Mouse (Mus musculus) heart, adult 2 months (tissue): Measurements from ENCODE around the gene Tas1r2. TPM values are rescaled to one million over a fixed set of nuclear protein-coding genes. Genes with fewer than 3 reads are reported as not detected.
A peak's percentile ranks its signal among the peaks of the same experiment; 100 is the strongest.

Source experiments
- DNase-seq, 2 experiments: peaks; one replicate each; pipeline ENCODE4 v3.0.0; 2021
- H3K27ac ChIP-seq: fragments of 200-600 bp; 2 replicates; pipeline ENCODE4 v1.8.1; 2022
- H3K27me3 ChIP-seq: fragments of 200-500 bp; 2 replicates; pipeline ENCODE4 v1.6.1; 2012; ENCODE audit warnings: mild to moderate bottlenecking, low read length, inconsistent platforms, mixed read lengths; ENCODE audit not compliant: control insufficient read depth, insufficient read depth
- H3K36me3 ChIP-seq: fragments of 200-500 bp; 2 replicates; pipeline ENCODE4 v1.6.1; 2012; ENCODE audit warnings: low read length, inconsistent platforms; ENCODE audit not compliant: control insufficient read depth, insufficient read depth
- H3K4me1 ChIP-seq: fragments of 200-500 bp; 2 replicates; pipeline ENCODE4 v1.6.1; 2011; ENCODE audit warnings: low read length; ENCODE audit not compliant: control insufficient read depth, insufficient read depth
- H3K4me3 ChIP-seq: fragments of 200-600 bp; 2 replicates; pipeline ENCODE4 v1.8.1; 2022
- H3K79me2 ChIP-seq: fragments of 200-500 bp; replicated peaks from 2 replicates; pipeline ENCODE4 v1.6.1; 2012; ENCODE audit warnings: mild to moderate bottlenecking, inconsistent platforms, low read length, moderate library complexity, mixed read lengths; ENCODE audit not compliant: control insufficient read depth, insufficient read depth
- H3K9ac ChIP-seq: fragments of 200-500 bp; 2 replicates; pipeline ENCODE4 v1.6.1; 2012; ENCODE audit warnings: low read depth, mild to moderate bottlenecking, control low read depth, inconsistent platforms, low read length, mixed read lengths
- CTCF ChIP-seq: fragments of 200-600 bp; IDR thresholded peaks from 2 replicates; pipeline ENCODE4 v1.8.1; 2022; ENCODE audit warnings: antibody characterized with exemption, mild to moderate bottlenecking, moderate library complexity
- EP300 ChIP-seq: fragments of 200-500 bp; IDR thresholded peaks from 2 replicates; pipeline ENCODE4 v1.6.1; 2011; ENCODE audit warnings: low read depth, low read length, control low read depth; ENCODE audit not compliant: insufficient read depth
- POLR2A ChIP-seq: fragments of 200-500 bp; IDR thresholded peaks from 2 replicates; pipeline ENCODE4 v1.6.1; 2011; ENCODE audit warnings: mild to moderate bottlenecking, low read depth, low read length, control low read depth; ENCODE audit not compliant: insufficient read depth
- WGBS: fragments of 180-500 bp; shearing (Covaris S2); methylation state at CpG from one replicate; pipeline ENCODE4 v1.1.7; 2018; 5-methylcytosine and 5-hydroxymethylcytosine counted together
- intact Hi-C: fragments of 180-260 bp; cut with DNase I; formaldehyde crosslinking; loops from one replicate; pipeline ENCODE4 v1.15.1; 2025
- polyA plus RNA-seq: library from polyadenylated mRNA; depleted of rRNA; stranded (reverse); fragments of >200 nt; gene quantifications from 2 replicates; pipeline ENCODE4 v1.2.3, GENCODE M21; 2012
- total RNA-seq, 2 experiments: library from RNA; stranded (reverse); gene quantifications; 2 replicates each; pipeline ENCODE4 v1.2.3; 2021

The Tas1r2 gene
- total and polyA plus RNA-seq, 3 experiments: not detected

DNA sequence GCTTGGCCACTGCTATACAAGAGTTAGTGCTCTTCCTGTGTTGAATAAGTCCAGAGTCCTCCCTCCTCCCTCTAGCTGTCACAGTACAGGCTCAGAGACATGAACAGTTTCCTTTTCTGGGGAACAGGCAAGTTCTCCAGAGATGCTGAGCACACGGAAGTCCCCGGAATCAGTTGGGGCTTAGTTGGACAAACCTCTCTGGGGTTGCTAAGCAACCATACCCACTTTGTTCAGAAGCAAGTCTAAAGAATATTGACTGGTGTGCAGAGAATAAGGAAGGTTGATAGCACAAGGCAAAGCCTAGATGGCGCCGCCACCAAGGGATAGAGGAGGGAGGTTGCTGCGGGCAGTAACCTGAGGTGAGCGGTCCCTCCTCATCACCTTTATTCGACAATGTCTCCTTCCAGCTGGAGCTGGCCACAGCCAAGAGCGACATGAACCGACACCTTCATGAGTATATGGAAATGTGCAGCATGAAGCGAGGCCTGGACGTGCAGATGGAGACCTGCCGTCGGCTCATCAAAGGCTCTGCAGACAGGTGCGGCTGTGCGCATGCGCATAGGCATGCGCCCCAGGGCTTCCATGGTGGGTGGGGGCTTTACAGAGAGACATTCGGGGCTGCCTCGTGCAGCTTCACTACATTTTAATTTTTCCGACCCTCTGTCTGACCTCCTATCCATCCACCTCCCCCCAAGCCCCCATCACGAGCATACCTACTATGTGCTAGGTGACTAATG is 38.6 kb upstream of the Tas1r2 start:
- intact Hi-C loops: loop anchor here (5.0 kb wide), 1 partner anchor 122 kb away; no protein-coding TSS in a partner anchor
- Histone ChIP-seq H3K4me3 (no peak overlapping the region), H3K9ac (no peak overlapping the region)

GRCm38 (mm10) chr4:139616276-139617000 is 36.9 kb upstream of the Tas1r2 start:
- WGBS: 18% methylated on average over 24 of the region's 24 CpGs
- peak; percentile 60 to 70 for DNase-seq
- intact Hi-C loops: no loop called here

More for the DNA sequence above, 38.6 kb upstream of the Tas1r2 start:
- H3K79me2 ChIP-seq: no peaks in the 10 kb centered on the region
- no peak for TF ChIP-seq CTCF
- TF ChIP-seq EP300: no peak
- TF ChIP-seq POLR2A: no peak
- no peaks in the 10 kb centered on the region for H3K36me3 ChIP-seq
- DNase-seq: no peak
- peaks cover 3% of the 10 kb centered on the region; the same call in 1 of the 2 replicates for H3K4me1 ChIP-seq
- WGBS: 87% methylated on average over 21 of the region's 21 CpGs
- H3K27me3 ChIP-seq: no peaks in the 10 kb centered on the region
- no peak overlapping the region for H3K27ac ChIP-seq

DNA sequence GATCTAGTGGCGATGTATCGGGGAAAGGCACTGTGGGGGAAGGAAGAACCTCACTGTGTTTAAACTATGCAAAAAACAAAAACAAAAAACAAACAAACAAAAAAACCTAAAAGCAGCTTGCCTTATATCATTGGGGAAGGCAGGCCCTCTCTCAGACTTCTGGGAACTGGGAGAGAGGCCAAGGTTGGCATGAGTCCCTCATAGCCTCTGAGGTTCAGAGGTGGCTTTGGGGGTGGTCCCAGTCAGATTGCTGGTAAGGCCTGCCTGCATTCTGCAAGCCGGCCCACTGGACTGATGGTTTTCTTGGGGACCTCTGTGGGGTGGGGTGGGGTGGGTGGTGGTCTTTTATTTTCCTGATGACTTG is 36.4 kb upstream of the Tas1r2 start:
- WGBS: 36% methylated on average over 3 of the region's 3 CpGs
- H3K27ac ChIP-seq: peak overlapping the region; percentile 71
- peak overlapping the region; percentile 37 for H3K9ac ChIP-seq
- no peaks in the 10 kb centered on the region for H3K27me3 ChIP-seq
- intact Hi-C loops: no loop called here
- H3K79me2 ChIP-seq: no peaks in the 10 kb centered on the region
- DNase-seq: no peak
- H3K36me3 ChIP-seq: no peaks in the 10 kb centered on the region
- H3K4me1 ChIP-seq: peaks cover 2% of the 10 kb centered on the region; the same call in 1 of the 2 replicates
- no peak for TF ChIP-seq CTCF
- TF ChIP-seq POLR2A: no peak
- TF ChIP-seq EP300: no peak
- peak overlapping the region; percentile 33; the same call in 1 of the 2 replicates for H3K4me3 ChIP-seq

More at GRCm38 (mm10) chr4:139616276-139617000, 36.9 kb upstream of the Tas1r2 start:
- no peak for TF ChIP-seq EP300
- TF ChIP-seq POLR2A: peak; percentile 87
- no peak for TF ChIP-seq CTCF
- Histone ChIP-seq H3K79me2 (no peaks in the 10 kb centered on the region), H3K27ac (peak overlapping the region; percentile 71), H3K9ac (peak overlapping the region; percentile 60), H3K4me1 (peaks cover 3% of the 10 kb centered on the region; the same call in 1 of the 2 replicates), H3K27me3 (no peaks in the 10 kb centered on the region), H3K4me3 (peak overlapping the region; percentile 33), H3K36me3 (no peaks in the 10 kb centered on the region)

GRCm38 (mm10) chr4:139619765-139620164 is 33.6 kb upstream of the Tas1r2 start:
- Histone ChIP-seq H3K36me3 (no peaks in the 10 kb centered on the region), H3K9ac (no peak overlapping the region), H3K27me3 (no peaks in the 10 kb centered on the region), H3K4me1 (peaks cover 6% of the 10 kb centered on the region), H3K79me2 (no peaks in the 10 kb centered on the region), H3K4me3 (no peak overlapping the region), H3K27ac (no peak overlapping the region)
- no peak for TF ChIP-seq CTCF
- intact Hi-C loops: no loop called here
- WGBS: 70% methylated on average over 6 of the region's 6 CpGs
- DNase-seq: no peak

DNA sequence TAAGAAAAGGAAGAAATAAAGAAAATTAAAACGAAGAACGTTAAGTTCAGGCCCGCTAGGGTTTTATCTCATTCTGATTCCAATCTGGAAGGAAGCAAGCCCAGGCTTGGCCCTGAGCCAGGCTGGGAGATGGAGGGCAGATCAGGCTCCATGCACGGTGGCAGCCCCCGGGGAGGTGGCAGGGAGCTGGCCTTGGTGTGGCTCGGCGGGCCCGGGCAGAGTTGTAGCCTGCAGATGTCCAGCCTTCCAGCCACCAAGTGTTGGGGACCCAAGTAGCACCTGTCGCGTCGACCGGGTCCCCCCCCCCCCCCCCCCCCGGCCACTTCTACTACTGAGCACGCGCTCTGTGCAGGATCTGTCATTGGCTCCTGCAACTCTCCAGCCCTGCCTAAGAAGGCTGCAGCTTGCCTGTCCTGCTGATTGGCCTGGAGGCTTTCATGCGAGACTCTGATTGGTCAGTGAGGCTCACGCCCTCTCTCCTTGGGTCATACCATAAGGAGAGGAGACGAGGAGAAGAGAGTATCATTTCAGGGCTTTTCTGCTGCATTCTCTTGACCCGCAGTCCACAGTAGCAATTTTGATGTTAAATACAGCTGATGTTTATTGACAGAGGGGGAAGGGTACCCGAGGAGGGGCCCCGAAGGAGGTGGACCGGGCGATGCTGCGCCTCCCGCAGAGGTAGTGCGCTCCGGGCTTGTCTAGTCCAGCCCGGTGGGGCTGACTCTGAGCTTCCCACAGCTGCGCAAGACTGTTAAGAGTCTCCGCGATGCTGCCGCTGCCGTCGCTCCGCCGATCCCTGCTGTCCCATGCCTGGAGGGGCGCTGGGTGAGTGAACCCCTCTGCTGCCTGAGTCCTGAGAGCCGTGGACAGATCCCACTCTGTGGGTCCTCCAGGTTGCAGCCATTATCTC is 30.7 kb upstream of the Tas1r2 start, which contains the start of gene Aldh4a1:
Gene Aldh4a1, plus strand, starts transcription at position 494 of the 910 bp plus-strand sequence.
- Histone ChIP-seq H3K4me1 (peaks cover 4% of the 10 kb centered on the region), H3K27ac (peak within 1 kb of the TSS; percentile 99), H3K36me3 (no peaks in the 10 kb centered on the region), H3K27me3 (no peaks in the 10 kb centered on the region), H3K9ac (peak within 1 kb of the TSS; percentile 80), H3K79me2 (no peaks in the 10 kb centered on the region; the same call in 1 of the 2 replicates), H3K4me3 (peak within 1 kb of the TSS; percentile 79)
- DNase-seq: peak; percentile 89 to 93
- peak; percentile 97 for TF ChIP-seq POLR2A
- 0 out of 2 replicates have a peak, but pooled peaks have one; percentile 8 for TF ChIP-seq CTCF
- peak; percentile 68; the same call in 1 of the 2 replicates for TF ChIP-seq EP300
- intact Hi-C loops: no loop called here
- WGBS: under 1% methylated on average over 38 of the region's 38 CpGs
